Mouse (Mus musculus) layer of hippocampus, postnatal 10 days (tissue): ENCODE data around the gene Shank3. TPM values are rescaled to one million over a fixed set of nuclear protein-coding genes. Genes with fewer than 3 reads are reported as not detected.

ENCODE experiments used
- DNase-seq, 2 experiments: peaks; one replicate each; pipeline ENCODE4 v3.0.0; 2021; ENCODE audit warnings: low spot score in 2 of 2
- total RNA-seq, 2 experiments: library from RNA; stranded (reverse); gene quantifications; 2 replicates each; pipeline ENCODE4 v1.2.3; 2021

The Shank3 gene
- total RNA-seq, 2 experiments from 2014 or later: 221 to 225 TPM

DNA sequence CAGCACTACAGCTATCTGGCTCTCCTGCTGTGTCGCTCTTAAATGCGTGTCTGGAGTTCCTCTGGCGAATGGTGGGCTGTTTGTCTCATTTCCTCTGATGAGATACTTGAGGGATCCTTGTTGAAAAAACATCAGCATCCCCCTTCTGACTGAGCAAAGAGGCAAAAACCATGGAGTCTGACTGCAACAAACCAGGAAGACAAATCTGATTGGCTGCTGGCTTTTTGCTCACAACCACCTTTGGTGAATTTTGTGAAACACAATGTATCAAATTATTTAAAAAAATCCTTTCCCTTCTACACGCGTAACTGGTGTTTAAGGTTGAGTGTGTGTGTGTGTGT lies 23.0 kb upstream of the Shank3 start:
- DNase-seq: no peak

DNA sequence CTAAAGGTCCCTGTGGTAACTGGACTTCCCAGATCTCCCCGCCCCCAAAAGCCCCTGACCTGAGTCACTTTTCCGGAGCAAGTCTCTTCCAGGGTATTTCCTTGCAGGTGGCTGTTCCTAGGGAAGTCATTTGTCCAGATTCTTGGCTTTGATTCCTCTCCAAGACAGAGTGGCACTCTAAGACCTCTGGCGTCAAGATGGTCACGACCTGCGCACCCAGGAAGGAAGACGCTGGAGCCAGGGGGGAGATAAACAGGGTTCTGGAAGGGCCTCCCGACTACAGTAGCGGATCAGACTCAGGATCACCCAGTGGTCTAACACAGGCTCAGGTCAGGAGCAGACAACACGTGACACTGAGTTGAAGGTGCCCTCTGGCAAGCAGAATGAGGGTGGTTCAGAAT lies 22.3 kb upstream of the Shank3 start, which contains the start of gene Arsa:
Arsa (minus strand) TSS at position 335 of the 401 bp plus-strand sequence.
- DNase-seq: no peak

- DNase-seq: peak in 1 of 2 experiments; percentile 20
These were observed 21.6 kb upstream of the Shank3 start for GRCm38 (mm10) chr15:89477806-89478205.

GRCm38 (mm10) chr15:89478622-89479021 lies 20.8 kb upstream of the Shank3 start:
- no peak for DNase-seq

GRCm38 (mm10) chr15:89480584-89480983 lies 18.8 kb upstream of the Shank3 start:
- peak in 1 of 2 experiments; percentile 31 for DNase-seq

DNA sequence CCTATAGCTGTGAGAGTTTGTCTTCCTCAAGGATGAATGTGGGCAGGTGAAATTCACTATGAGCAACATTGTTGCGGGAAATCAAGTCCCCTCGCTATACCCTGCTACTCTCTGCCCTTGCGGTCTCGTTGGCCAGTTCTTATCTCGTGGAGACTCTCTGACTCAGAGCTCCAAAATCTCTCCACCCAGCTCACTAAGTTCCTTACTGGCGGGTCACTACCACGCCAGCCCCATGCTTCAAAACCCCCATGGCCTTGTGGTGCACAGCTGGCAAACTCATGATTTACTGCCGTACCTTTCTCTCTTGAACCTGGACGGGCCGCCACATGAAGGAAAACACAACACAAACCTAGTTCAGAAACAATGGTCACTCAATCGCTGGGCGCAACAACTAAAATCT lies 11.2 kb upstream of the Shank3 start:
- DNase-seq: no peak

GRCm38 (mm10) chr15:89488611-89489117 lies 10.8 kb upstream of the Shank3 start:
- DNase-seq: no peak

- DNase-seq: no peak
These were observed 4.5 kb upstream of the Shank3 start for GRCm38 (mm10) chr15:89494970-89495369.

GRCm38 (mm10) chr15:89496131-89496530 lies 3.3 kb upstream of the Shank3 start:
- no peak for DNase-seq

GRCm38 (mm10) chr15:89496841-89497240 lies 2.6 kb upstream of the Shank3 start:
- DNase-seq: no peak

DNA sequence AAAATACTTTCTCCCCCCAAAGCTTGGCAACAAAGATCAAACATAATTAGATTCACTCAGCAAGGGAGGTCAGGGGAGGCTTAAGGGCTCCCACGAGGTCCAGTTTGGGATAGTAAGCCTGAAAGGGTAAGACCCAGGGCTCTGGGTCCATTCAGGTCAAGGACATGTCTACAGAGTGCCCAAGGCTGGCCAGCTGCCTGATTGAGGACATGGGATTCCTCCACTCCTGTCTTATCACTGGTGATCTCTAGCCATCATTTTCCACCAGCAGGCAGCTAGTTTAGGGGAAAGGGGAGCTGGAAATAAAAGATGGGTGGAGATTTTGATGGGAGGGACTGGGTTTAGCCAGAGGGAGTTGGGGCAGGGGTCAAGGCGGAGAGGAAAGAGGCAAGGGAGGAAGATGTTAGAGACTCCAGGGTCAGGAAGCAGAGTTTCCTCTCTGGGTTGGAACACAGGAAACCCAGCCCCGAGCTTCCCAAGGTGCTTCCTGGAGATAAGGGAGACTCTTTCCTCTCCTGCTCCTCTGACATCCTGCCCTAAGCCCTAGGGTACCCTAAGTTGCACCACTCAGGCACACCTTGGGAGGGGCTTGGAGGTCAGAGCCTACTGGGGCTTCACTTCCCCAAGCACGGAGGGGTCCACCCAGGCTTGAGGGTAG lies 1.9 kb upstream of the Shank3 start:
- DNase-seq: no peak

- DNase-seq: peak; percentile 74 to 82
These were observed 1.1 kb upstream of the Shank3 start for GRCm38 (mm10) chr15:89498049-89498960.

DNA sequence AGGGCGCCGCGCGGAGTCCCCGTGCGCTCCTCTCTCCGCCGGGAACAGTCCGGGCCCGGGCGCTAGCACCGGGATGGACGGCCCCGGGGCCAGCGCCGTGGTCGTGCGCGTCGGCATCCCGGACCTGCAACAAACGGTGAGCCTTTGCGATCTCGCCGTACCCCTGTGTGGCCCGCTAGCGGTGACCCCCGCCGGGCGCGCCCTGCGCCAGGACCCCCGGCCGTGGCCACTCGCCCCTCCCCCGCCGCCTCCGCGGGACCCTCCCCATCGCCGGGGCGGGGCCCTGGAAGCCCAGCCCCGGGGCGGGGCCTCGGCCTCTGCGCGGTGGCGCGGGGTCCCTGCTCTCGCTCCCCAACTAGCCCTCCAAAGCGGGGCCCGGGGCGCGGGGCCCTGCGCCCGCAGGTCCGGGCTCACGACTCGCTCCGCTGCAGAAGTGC lies 379 bp downstream of the Shank3 start:
- peak; percentile 74 to 85 for DNase-seq

- DNase-seq: no peak
These were observed 883 bp downstream of the Shank3 start for GRCm38 (mm10) chr15:89500221-89500791.

GRCm38 (mm10) chr15:89501321-89501720 lies 1.9 kb downstream of the Shank3 start:
- DNase-seq: no peak

DNA sequence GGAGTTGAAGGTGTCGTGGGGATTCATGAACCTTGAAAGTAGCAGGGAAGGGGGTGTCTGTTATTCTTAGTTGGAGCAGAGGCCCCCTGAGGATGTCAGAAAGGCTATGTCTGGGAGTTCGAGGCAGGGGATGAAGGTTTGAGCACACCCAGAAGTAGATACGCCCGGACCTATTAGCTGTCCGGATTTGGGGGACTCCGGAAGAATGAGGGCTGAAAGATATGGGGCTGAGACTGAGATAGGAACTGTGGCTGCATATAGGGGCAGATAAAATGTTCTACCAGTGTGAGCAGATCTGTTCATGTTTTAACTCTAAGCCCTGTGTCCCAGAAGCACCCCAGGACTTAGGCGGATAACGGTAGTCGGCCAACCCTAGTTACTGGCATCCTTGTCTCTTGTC lies 5.4 kb downstream of the Shank3 start:
- no peak for DNase-seq

- DNase-seq: no peak
These were observed 8.3 kb downstream of the Shank3 start for GRCm38 (mm10) chr15:89507751-89508150.

GRCm38 (mm10) chr15:89512679-89513078 lies 13.3 kb downstream of the Shank3 start:
- no peak for DNase-seq

- no peak for DNase-seq
These were observed 22.5 kb downstream of the Shank3 start for GRCm38 (mm10) chr15:89521951-89522350.

- no peak for DNase-seq
These were observed 23.3 kb downstream of the Shank3 start for GRCm38 (mm10) chr15:89522566-89523282.

GRCm38 (mm10) chr15:89523283-89523832 lies 23.9 kb downstream of the Shank3 start:
- no peak for DNase-seq
